Mouse (Mus musculus) gonadal fat pad, adult 2 months (tissue): ENCODE measurements at regions not wholly inside any gene's neighbourhood (a gene's known extent, or its start where the extent isn't known, plus 50 kb on each side); places are given as distances from the start of the nearest gene placed in this dataset.

Source experiments
- DNase-seq: peaks from one replicate; pipeline ENCODE4 v3.0.0-alpha.2; 2012; ENCODE audit warnings: low read depth

DNA sequence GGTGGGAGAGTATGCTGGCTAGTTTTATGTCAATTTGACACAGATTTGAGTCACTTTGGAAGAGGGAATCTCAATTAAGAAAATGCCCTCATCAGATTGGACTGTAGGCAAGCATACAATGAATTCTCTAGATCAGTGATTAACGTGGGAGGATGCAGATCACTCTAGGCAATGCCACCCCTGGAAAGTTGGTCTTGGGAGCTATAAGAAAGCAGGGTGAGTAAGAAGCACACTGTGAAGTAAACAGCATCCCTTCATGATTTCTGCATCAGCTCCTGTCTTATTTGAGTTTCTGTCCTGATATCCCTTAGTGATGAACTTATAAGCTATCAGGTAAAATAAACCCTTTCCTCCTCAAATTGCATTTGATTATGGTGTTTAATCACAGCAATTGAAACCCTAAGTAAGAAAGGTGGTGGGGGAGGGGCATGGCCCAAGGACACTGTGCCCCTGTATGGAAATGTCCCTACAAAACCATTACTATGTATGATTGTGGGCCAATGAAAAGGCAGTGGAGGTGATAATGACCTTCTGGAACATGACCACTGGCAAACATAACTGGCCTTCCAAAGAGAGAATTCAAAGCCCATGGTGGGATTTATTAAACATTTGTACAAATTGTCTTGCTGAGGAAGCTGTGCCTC lies 640.3 kb upstream of the Vstm2b start:
- no peak for DNase-seq

DNA sequence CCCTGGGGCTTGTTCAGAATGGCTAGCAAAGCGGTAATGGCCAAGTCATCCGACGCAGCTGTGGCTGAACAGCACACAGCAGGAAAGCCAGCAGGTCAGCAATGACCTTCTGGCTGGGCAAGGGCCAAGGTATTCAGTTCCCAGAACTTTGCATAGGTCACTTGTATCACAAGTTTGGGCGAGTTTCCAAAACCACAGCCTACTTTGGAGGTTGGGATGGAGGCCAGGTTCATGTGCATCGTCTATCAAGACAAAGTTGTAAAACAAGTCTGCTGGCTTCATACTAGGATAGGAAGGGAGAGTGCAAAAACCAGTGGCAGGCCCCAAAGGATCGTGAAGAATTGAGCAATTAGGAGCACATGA lies 639.8 kb upstream of the Vstm2b start:
- peak; percentile 56 for DNase-seq

DNA sequence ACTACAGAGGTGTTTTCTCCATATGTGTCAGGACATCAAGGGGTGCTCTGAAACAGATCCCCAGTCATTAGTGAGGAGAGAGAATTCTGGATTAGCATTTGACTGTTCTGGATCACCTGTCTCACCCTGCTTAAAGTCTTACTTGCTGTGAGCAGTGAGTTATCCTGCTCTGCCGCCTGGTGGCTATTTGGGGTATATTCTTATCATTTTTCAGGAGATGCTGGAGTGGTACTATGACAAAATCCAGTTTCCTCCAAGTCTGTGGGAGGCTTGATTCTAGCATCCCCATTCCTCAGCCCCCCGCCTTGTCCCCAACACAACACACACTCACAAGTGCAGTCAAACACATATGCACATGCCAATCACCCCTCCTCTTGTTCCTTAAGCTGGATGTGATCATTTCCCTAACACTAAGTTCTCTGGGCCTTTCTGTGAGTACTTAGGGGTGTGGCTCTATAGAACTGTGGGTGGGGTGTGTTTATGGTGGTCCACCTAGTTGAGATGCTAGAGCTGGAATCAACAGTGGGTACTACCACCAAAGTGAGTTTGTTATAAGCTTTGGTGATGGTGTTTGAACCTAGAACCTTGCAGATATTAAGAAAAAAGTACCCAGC lies 624.6 kb upstream of the Vstm2b start:
- no peak for DNase-seq

DNA sequence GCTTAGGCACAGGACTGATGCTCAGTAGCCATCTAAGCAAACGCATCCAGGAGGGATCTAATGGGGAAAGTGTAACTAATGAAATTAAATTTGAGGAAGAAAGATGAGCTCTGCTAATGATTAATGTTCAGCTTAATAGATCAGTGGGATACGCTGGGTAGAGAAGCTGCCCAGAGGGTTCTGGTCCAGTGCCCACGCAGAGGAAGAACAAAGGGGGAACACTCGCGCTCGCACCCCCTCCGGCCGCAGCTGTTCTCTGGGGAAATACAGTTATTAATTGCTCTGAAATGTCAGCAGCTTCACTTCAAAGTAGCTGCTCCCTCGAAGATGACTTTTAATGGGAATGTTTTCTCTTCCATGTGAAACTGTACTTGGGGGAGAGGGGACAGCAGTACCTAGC lies 623.0 kb upstream of the Vstm2b start:
- DNase-seq, result no peak

DNA sequence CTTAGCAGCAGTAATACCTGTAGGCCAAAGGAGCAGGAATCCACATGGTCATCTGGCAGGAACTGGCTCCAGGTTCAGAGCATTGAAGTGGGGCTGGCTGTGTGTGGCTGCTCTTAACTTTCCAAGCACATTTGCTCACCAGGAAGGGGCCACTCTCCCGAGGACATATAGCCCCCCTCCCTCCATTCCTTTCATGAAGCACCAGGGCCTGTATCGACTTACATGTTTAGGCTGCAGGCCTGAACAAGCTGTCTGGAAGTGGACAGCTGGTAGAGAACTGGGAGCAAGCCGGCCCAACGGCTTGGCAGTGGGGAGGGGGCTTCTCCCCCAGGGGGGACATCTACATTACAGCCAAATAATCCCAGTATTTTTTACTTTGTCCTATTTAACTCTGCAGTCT lies 622.5 kb upstream of the Vstm2b start:
- no peak for DNase-seq

DNA sequence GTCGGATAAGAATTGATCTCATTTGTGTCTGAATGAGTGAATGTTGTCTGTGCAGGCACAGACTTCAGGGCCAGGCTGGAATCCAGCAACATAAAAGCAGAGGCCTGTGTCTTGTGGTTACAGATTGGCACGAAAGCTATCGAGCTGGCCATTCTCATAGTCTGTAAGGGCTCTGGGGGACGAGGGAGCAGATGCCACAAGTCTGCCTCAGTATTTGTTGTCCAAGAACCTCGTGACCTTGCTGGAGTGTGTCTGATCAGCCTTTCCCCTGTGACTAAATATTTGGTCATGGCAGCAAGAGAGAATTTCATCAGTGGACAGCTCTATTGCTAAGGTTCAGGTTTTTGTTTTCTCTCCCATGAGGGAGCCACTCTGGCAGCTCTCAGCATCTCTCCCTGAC lies 622.0 kb upstream of the Vstm2b start:
- DNase-seq, result no peak

DNA sequence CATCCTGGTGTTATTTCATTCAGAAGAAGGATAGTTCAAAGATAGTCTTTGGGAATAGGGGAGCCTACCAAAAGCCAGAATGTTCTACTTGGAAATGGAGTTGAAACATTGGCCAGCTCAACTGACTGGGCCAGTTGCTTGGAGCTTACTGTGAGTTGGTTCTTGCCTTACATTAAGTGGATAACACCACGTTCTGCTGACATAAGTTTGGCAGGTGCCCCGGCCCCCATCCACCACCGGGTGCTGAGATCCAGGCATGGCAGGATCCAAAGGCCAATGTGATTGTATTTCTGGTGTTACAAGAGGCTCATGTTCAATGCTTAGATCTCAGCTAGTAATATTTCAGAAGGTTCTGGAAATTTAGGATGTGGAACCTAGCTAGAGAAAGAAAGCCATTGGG lies 608.0 kb upstream of the Vstm2b start:
- no peak for DNase-seq

DNA sequence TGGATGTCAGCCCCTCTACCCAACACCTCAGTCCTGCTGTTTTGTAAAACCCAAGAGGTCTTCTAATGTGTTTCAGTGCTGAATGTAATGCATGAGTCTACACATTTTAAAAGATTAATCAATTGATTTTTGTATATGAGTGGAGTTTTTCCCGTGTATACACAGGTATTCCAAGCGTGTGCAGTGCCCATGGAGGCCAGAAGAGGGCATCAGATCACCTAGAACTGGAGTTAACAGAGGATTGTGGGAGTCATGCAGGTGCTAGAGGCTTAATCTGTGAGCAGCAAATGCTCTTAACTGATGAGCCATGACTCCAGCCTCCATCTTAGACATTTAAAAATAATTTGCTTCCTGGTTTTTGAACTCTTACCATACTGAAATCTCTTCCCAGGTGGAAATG lies 587.6 kb upstream of the Vstm2b start:
- DNase-seq, result no peak

DNA sequence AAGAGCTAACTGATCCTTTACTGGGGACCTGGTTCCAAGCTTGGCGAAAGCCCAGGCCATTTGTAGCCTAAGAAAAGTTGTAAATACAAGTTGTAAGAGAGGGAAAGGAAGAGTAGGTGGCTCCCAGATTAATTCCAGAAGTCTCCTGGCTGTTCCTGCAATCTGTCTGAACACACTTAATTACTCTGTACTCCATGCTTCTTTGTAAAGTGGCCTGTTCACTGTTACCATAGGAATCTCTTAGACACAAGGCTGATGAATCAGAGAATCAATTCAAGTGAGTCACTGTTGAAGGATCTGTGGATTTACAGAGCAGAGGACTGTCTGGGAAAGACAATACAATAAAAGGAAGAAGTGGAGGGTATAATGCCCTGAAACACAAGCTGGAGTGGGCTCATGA lies 577.0 kb upstream of the Vstm2b start:
- no peak for DNase-seq

DNA sequence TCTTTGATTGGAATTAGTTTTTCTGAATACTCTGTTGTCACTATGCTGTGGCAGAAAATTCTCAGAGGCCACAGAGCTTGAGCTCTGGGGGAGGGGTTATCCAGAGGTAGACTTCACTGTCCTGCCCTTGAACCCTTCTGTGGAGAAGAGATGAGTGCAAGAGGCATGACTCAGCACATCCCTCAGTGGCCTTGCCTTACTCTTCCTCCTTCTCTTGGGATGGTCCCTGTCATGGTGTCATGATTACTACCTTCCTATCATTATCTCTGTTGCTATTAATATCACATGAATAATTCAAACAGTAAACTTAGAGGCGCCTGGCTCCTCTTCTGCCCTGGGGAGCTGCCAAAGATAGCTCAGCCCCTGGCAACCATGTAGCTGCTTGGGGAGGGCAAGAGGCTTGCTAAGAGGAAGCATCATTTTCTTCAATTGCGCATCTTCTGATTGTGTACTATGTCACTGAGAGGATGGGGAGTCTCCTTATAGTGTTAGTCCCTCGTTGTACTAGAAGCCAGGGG lies 572.9 kb upstream of the Vstm2b start:
- no peak for DNase-seq

DNA sequence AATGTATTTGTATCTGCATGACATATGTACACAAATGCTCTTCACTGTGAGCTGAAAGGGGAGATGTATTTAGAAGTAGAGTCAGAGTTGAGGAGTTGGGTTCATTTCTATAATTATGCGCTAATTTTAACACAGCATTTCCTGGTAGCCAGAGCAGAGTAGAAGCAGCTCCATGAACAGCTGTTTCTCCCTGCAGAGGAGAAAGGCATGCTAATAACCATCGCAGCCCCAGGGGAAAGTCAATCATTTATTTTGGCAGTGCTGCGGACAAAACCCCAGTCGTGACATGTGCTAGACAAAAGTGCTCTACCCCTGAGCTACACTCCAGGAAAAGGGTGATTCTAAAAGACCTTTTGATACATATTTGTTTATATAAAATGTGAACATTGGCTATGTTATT lies 565.7 kb upstream of the Vstm2b start:
- DNase-seq, result no peak

DNA sequence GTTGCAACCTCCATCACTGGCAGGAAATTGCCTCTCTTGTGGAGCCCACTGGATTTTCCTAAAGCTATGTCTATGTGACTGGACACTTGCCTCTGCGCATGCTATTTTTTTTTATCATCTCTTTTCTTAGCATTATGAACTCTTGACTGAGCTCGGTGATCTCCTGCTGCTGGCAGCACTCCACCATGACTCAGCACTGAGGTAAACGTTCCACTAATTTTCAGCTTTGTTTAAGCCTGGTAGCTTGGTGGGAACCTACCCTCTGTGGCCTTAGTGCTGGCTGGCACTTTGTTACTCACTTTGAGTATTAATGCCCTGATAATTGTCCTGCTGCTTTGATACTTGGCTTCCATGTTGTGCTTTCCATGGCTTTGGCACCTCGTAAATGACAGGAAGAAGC lies 545.8 kb upstream of the Vstm2b start:
- no peak for DNase-seq

DNA sequence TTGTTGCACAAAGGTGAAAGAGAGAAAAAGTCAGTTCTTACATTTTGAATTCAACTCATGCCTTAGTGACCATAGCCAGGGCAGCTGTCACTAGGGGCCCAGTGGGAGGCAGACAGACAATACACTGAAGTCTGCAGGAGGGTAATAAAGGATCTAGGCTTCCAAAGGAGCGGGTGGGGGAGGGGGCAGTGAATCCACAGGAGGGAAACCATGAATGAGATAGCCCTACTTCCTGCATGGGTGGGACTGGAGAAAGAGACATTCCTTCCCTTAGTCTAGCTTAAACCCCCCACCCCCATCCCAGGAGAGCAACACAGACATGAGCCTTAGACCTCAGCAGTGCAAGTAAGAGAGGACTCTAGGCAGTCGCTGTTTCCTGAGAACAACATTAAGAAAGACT lies 535.4 kb upstream of the Vstm2b start:
- DNase-seq, result no peak

DNA sequence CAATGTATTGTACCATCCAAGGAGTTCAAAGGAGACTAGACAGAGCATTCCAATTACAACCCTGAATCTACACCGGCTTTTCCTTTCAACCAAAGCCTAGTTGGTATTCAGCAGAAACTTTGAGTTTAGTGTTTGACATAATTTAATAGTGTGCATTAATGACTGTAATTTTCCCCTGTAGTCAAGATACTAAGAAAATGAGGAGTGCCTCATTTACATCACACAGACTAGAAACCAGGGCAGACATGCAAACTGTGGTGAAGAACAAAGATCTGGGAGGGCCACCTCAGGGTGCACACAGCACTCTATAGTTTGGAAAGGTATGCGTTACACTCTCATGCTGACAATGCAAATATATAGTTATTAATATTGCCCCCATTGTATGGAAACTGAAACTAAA lies 525.4 kb upstream of the Vstm2b start:
- DNase-seq, result no peak

DNA sequence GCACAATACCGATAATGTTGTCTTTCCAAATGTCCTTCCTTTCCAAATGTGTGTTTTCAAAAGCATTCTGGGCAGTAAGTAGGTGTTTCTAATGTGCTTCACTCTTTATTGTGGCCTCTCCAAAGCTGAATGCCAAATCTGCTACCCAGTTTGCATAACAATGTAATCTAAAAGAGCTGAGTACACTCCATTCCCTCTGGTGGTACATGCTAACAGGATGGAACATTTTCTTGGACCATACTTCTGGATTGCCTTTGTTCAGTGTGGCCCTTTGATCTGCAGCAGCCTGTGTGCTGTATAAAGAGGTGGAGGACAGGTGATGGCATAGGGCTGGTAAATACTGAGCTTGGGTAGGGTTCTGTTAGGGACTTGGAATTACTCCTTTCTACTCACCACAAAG lies 520.3 kb upstream of the Vstm2b start:
- DNase-seq, result no peak

DNA sequence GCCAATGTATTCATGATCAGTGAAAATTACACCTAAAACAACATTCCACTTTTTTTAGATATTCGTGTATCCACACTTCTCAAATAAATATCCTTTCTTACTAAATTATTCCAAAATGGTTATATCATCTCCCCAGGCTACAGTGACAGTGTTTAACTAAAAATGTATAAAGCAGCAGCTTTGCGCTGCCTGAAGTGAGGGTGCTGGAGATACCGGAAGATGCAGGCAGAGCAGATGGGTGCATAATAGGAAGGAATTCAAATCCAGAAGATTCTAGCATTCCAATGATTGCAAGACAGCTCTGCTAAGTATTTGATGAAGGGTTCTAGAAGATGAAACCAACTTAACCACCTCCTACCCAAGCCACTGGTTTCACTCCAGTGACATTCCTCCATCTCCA lies 516.9 kb upstream of the Vstm2b start:
- no peak for DNase-seq

DNA sequence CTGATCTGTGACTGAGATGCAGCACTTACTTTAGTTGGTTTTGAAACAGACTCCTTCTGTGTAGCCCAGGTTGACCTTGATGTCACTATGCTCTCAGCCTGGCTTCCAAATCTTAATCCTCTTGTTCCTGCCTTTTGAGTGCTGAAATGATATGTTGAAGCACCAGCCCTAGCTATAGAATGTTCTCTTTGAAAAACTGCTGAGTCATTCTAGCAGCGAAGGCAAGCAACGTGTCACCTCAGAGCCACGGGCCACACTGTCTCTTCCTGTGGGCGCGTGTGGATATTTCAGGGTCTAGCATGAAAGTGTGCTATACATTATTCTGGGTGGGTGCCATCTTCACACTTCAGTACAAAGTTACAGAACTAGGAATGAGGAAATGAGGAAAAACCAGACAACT lies 510.0 kb upstream of the Vstm2b start:
- no peak for DNase-seq

DNA sequence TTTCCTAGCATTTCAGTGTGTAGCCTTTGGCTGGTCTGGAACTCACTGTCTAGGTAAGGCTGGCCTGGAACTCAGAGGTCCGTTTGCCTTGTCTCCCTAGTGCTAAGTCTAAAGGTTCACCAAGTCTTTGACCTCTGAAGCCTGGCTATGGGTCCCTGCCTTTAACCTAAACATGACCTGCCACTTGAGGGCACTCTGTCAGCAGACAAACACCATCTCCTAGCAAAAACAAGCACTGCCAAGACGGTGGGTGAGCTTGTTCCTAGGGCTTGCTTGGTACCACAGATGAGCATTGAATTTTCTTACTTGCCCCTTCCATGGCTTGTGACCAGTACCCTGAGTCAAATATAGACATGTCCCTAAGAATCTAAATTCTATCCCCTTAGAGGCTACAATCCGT lies 508.3 kb upstream of the Vstm2b start:
- DNase-seq, result no peak

DNA sequence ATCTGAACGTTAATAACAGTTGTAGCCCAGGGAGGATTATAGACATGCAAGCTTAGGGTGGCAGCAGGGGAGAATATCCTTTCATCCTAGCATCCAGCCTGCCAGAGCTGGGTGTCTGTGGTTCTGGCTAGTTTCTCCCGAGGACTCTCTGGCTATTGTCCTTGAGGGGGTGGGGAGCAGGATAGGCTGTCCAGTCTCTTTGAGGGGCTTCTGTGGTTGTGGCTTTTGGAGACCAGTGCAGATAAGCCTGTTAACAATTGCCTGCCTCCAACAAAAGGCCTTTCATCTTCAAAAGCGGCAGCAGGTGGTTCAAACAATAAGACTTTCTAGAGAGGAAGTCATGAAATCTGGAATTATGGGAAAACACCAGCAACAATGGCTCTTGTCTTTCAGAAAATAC lies 507.2 kb upstream of the Vstm2b start:
- DNase-seq, result no peak

DNA sequence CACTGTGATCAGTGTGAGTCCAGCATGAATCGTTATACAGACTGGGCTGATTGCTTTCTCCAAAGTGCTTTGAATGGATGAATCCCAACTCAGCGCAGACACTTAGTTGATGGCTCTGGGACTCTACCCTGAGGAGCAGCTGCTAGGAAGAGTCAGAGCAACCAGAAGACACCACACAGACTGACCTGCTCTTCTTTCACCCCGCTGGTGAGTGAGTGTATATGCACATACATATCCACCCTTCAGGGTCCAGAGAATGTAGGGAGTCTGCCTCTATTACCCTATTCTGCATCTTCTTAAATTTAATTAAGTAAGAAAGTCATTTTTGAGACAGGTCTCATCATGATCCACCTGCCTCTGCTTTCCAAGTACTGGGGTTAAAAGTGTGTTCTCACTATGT lies 506.5 kb upstream of the Vstm2b start:
- no peak for DNase-seq

DNA sequence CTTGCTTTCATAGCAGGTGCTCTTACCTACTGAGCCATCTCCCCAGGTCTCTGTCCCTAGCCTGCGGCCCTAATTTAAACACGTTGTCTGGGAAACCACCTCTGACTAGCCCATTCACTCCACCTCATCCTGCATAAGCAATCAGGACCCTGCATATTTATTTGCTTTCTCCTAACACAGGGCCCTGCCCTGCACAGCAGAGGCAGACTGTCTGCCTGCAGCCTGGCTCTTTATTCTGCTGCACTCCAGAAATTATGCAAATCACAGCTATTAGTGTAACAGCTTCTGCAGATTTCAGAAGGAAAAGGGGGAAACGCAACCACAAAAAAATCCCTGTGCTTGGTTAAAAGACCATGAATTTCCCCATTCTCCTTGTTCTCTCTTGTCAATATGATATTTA lies 505.9 kb upstream of the Vstm2b start:
- no peak for DNase-seq

DNA sequence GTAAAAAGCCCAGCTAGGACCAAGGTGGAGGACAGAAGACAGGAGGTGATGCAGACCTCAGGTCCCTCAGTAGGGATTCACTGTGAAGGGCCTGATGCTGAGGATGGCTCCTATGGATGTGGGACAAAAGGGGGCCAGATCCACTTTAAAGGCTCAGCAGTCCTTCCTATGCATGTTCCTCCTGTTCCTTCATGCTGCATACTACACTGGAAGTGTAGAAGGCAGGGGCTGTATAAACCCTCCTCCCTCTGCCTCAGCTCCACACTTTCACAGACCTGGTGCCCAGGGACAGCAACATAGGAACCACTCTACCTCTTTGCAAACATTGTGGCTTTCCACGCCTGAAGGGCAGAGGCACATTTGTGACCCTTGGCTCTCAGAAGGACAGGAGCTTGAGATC lies 505.4 kb upstream of the Vstm2b start:
- DNase-seq, result no peak

DNA sequence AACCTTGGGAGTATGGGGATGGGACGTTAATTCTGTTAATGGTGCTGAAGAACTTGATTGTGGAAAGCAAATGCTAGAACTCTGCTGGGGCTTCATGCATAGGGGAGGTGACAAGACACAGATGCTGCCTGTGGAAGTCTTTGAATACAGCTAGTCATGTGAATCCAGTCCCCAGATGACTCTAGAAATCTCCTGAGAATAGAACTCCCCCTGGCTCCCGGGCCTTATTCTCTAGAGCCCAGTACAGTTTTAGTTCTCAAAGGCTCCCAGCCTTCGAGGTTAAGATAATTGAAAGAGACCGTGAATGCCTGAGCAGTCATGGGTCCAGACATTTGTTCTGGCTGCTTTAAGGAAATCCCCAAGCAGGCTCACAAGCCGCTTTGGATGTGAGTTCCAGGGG lies 499.9 kb upstream of the Vstm2b start:
- DNase-seq, result no peak

DNA sequence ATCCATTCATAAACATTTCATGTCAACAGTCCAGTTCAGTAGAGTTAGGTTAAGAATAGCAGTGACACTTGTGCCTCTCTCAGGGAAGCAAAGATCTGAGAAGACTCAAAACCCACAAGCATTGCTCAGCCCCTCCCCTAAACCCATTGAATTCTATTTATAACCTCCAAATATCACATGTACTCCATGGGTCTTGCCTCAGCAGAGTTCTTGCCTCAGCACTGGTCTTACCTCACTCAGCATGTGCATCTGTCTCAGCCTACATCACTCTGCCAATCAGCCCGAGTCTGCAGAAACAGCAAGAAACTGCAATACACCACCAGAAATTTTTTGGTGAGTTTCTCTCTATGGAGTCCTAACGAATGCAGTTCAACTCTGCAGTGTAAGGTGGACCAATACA lies 478.8 kb upstream of the Vstm2b start:
- no peak for DNase-seq
